Mouse (Mus musculus): ENCODE results near the gene Zfp747. TPM values are rescaled to one million over a fixed set of nuclear protein-coding genes. Genes with fewer than 3 reads are reported as not detected.
A peak's percentile ranks its signal among the peaks of the same experiment; 100 is the strongest.
"Not testable (repeated sequence)": the region's sequence is repeated elsewhere in the genome, so short reads cannot be mapped to it uniquely, and the experiment has no call there.

Gene Zfp747
- polyA plus RNA-seq, 1 experiment from 2014 or later: 4.1 TPM

DNA sequence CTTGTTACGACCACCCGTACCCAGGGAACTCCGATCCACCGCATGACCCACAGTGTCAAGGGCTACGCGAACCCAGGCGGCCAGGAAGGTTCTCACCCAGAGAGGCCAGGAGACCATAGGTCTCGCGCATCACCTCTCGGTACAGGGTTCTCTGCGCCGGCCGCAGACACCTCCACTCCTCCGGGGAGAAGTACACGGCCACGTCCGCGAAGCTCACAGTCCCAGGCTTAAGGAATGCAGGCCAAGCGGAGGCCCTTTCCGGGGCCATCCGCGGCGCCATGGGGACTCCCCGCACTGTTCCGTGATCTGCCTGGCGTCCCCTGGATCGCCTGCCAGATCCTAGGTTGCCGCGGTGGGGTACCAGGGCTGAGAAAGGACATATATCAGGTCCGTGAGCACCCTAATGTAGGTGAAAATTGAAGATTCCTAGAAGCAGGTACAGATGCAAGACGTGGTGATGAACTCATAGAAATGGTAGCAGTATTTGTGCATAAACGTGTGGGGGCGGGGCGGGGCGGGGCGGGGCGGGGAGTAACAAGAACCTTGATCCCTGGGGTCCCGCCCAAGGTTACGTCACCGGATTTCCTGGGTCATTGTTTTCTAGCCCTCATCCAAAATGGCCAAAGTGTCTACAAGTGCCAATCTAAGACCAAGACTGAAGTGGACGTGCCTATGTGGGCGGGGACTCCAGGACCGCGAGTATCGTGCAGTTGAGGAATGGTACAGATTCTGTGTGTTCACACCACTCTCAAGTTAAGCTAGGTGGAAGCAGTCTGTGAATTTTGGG lies 17.5 kb upstream of the Zfp747 start, which contains the start of gene E430018J23Rik:
TSS of gene E430018J23Rik (minus strand) at position 473 of the 787 bp plus-strand sequence.
- Histone ChIP-seq H3K27me3 (replicated peaks) (peaks cover 18% of the 10 kb centered on the region), H3K9me3 (replicated peaks) (no peaks in the 10 kb centered on the region), H3K4me2 (peak within 1 kb of the TSS; percentile 90), H3K27ac (peak within 1 kb of the TSS; percentile 83), H3K4me3 (peak within 1 kb of the TSS; percentile 74), H3K36me3 (peaks cover 12% of the 10 kb centered on the region), H3K9ac (peak within 1 kb of the TSS; percentile 80), H3K4me1 (peaks cover 29% of the 10 kb centered on the region)
- ATAC-seq: peak; percentile 88
- WGBS (ENCODE audit: insufficient replicate concordance): under 1% methylated on average over 45 of the region's 45 CpGs

DNA sequence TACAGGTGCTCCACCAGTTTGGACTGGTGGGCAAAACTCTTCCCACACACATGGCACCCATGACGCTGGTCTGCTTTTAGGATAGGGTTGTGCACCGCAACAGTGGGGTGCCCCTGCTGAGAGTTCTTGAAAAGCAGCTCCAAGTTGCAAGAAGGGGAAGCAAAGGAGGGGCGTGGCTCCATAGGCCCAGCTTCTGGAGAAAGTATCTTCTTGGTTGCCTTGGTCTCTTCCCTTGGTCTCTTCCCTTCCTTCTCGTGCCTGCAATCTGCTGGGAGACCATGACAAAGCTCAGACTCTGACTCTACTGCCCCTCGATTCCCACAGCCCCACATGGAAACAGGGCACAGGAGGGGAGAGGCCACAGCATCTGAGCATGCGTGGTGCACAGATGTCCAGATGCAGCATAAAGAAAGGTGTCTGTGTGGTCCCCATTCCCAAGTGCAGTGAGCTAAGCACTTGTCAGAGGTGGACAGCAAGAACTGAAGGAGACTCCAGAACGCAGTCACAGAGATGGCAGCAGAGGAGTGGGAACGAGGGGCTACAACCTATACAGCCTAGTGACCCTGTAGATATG lies 16.5 kb upstream of the Zfp747 start:
- H3K4me1 ChIP-seq: peaks cover 29% of the 10 kb centered on the region
- peak overlapping the region; percentile 80 for H3K9ac ChIP-seq
- peak overlapping the region; percentile 74 for H3K4me3 ChIP-seq
- no peak for ATAC-seq
- WGBS (ENCODE audit: insufficient replicate concordance): 71% methylated on average over 8 of the region's 8 CpGs
- H3K27me3 ChIP-seq (replicated peaks): peaks cover 10% of the 10 kb centered on the region
- no peak overlapping the region for H3K27ac ChIP-seq
- peak overlapping the region; percentile 90 for H3K4me2 ChIP-seq
- peaks cover 12% of the 10 kb centered on the region for H3K36me3 ChIP-seq
- H3K9me3 ChIP-seq (replicated peaks): no peaks in the 10 kb centered on the region

DNA sequence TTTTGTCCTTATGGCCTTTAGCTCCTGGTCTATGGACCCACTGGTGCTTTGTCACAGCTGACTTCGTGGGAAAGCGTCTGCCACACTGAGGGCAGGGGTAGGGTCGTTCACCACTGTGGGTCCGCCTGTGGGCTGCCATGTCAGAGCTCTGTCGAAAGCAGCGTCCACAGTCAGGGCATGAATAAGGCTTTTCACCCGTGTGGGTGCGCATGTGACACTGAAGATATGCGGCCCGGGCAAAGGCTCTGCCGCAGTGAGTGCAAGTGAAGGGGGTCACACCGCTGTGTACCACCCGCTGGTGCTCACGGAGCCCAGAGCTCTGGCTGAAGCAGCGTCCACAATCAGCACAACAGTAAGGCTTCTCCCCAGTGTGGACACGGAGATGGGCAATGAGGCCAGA lies 15.7 kb upstream of the Zfp747 start:
- Histone ChIP-seq H3K27ac (no peak overlapping the region), H3K27me3 (replicated peaks) (peaks cover 3% of the 10 kb centered on the region; the same call in 1 of the 2 replicates), H3K4me3 (no peak overlapping the region), H3K4me1 (peaks cover 30% of the 10 kb centered on the region), H3K36me3 (peaks cover 12% of the 10 kb centered on the region), H3K4me2 (no peak overlapping the region), H3K9me3 (replicated peaks) (no peaks in the 10 kb centered on the region), H3K9ac (no peak overlapping the region)
- no peak for ATAC-seq
- WGBS (ENCODE audit: insufficient replicate concordance): 85% methylated on average over 16 of the region's 16 CpGs

DNA sequence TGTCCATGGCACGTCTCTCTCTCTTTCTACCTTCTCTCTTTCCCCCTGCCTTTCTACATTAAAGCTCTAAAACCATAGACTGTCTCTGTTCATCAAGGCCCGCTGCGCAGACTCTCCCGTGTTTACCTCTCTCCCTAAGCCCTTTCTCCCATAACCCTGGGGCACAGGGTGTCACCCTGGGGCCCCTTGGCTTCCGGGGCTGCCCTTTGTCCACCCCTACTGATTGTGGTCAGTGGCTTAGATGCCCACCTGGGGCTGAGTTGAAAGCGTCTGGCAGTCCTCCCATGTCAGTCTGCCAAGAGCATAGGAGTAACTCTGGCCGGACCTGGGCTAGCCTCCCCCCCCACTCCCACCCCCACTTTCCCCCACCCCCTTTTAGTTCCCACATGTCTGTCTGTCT lies 14.5 kb upstream of the Zfp747 start:
- Histone ChIP-seq H3K4me3 (no peak overlapping the region), H3K9ac (no peak overlapping the region), H3K36me3 (peaks cover 16% of the 10 kb centered on the region), H3K4me1 (peaks cover 38% of the 10 kb centered on the region), H3K27me3 (replicated peaks) (no peaks in the 10 kb centered on the region), H3K27ac (no peak overlapping the region), H3K4me2 (no peak overlapping the region), H3K9me3 (replicated peaks) (no peaks in the 10 kb centered on the region)
- WGBS (ENCODE audit: insufficient replicate concordance): 83% methylated on average over 7 of the region's 7 CpGs
- ATAC-seq: no peak

DNA sequence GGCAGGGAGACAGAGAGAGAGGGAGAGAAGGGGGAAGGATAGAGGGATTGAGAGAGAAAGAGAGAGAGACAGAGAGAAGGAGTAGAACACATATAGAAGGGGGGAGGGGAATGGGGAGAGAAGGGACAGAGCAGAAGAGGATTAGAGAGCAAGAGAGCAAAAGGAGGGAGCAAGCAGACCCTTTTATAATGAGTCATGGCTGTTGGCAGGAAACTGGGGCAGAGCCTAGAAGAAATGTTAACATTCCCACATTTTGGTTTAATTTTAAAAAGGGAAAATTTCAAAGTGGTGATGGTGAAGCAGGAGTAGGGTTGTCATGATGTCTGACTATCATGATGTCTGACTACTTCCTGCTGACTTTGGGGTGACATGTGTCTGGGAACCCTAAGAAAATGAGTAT lies 12.4 kb upstream of the Zfp747 start:
- not testable (repeated sequence) for H3K4me3 ChIP-seq; H3K27ac ChIP-seq; H3K9ac ChIP-seq; H3K9me3 ChIP-seq (replicated peaks); ATAC-seq; H3K27me3 ChIP-seq (replicated peaks); H3K4me2 ChIP-seq
- H3K36me3 ChIP-seq: peaks cover 34% of the 10 kb centered on the region
- peaks cover 30% of the 10 kb centered on the region for H3K4me1 ChIP-seq

DNA sequence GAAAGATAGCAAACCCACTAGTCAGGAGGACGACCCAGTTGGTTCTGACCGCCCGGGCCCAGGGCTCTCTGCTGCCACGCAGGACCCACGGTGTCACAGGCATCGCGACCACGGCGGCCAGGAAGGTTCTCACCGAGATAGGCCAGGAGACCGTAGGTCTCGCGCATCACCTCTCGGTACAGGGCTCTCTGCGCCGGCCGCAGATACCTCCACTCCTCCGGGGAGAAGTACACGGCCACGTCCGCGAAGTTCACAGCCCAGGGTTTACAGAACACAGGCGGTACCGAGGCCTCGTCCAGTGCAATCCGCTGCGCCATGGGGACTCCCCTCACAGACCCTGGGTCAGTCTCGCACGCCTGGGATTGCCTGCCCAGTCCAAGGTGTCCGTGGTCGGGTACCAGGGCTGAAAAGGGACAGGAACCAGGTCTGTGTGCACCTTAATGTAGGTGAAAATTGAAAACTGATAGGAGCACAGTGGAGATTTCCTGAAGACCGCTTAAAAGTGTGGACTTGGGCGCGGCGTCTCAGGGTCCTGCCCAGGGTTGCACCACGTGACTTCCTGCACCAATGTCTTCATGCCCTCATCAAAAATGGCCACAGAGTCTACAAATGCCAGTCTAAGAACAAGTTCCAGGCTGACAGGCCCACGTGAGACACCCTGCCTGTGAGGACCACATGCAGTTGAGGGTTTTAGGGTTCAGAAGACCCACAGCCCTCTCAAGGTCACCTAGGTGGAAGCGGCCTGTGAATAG lies 11.0 kb upstream of the Zfp747 start, which contains the start of gene 9130019O22Rik:
TSS of gene 9130019O22Rik (minus strand) at position 526 of the 752 bp plus-strand sequence.
- Histone ChIP-seq H3K9ac (peak within 1 kb of the TSS; percentile 80), H3K27me3 (replicated peaks) (no peaks in the 10 kb centered on the region), H3K36me3 (peaks cover 41% of the 10 kb centered on the region), H3K27ac (peak within 1 kb of the TSS; percentile 68), H3K4me2 (peak within 1 kb of the TSS; percentile 91), H3K4me1 (peaks cover 17% of the 10 kb centered on the region), H3K4me3 (peak within 1 kb of the TSS; percentile 71), H3K9me3 (replicated peaks) (peaks cover 7% of the 10 kb centered on the region; the same call in 1 of the 2 replicates)
- WGBS (ENCODE audit: insufficient replicate concordance): 7% methylated on average over 38 of the region's 38 CpGs
- ATAC-seq: peak; percentile 90

DNA sequence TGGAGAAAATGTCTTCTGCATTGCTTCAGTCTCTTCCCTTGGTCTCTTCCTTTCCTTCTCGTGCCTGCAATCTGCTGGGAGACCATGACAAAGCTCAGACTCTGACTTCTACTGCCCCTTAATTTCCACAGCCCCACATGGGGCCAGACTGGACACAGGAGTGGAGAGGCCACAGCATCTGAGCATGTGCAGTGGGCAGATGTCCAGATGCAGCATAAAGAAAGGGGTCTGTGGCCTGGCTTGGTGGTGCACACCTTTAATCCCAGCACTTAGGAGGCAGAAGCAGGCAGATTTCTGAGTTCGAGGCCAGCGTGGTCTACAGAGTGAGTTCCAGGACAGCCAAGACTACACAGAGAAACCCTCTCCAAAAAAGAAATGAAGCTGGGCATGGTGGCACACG lies 9.7 kb upstream of the Zfp747 start:
- WGBS (ENCODE audit: insufficient replicate concordance): 82% methylated on average over 4 of the region's 4 CpGs
- H3K4me1 ChIP-seq: peaks cover 16% of the 10 kb centered on the region
- not testable (repeated sequence) for ATAC-seq

DNA sequence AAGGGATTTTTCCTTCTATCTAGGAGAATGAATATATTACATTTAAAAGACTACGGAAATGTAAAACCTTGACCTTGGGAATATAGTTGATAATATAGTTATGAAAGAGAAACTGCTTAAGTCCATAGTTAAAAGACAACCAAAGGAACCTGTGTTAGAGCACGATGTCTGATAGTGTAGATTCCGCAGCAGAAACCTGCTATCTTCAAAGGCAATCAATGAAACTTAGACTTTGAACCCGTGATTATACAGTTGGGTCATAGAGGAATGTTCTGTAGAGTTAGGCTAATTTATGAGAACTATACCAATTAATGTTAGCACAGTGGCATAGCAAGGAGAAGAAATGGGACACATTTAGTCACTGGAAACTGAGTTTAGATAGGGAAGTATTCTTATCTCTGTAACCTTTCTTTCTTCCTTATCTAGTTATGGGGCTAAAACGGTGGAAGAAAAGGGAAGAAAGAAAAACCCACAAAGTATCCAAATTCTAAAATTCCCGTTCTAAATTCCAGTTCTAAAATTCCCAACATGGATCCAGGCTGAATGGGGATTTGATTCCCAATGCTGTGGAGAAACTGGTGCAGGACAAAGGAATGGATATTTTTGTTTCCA lies 2.6 kb upstream of the Zfp747 start:
- H3K9me3 ChIP-seq (replicated peaks): no peaks in the 10 kb centered on the region
- no peaks in the 10 kb centered on the region for H3K27me3 ChIP-seq (replicated peaks)
- H3K27ac ChIP-seq: no peak overlapping the region
- peaks cover 26% of the 10 kb centered on the region for H3K4me1 ChIP-seq
- WGBS (ENCODE audit: insufficient replicate concordance): 35% methylated on average over 6 of the region's 6 CpGs
- peaks cover 21% of the 10 kb centered on the region for H3K36me3 ChIP-seq
- H3K4me2 ChIP-seq: no peak overlapping the region
- no peak for ATAC-seq
- no peak overlapping the region for H3K4me3 ChIP-seq
- no peak overlapping the region for H3K9ac ChIP-seq

More for the DNA sequence above, 9.7 kb upstream of the Zfp747 start:
- H3K27me3 ChIP-seq (replicated peaks); H3K9ac ChIP-seq; H3K4me3 ChIP-seq; H3K27ac ChIP-seq; H3K9me3 ChIP-seq (replicated peaks); H3K4me2 ChIP-seq: not testable (repeated sequence)
- peaks cover 31% of the 10 kb centered on the region for H3K36me3 ChIP-seq

DNA sequence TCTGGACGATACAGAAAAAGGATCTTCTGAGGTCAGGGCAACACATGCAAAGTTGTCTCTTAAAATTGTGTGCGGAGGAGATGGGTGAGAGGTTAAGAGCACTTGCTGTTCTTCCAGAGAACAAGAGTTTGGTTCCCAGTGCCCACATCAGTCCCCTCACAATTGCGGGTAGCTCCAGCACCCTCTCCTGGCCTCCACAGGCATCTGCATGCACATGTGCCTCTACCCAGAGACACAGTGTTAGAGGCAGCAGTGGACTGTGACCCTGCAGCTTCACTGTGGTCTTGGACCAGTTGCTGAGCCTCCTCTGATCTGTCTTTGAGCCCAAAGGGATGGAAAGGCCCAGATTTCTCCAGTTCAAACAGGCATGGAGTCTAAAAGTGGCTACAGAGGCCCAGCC lies 4.0 kb downstream of the Zfp747 start:
- not testable (repeated sequence) for H3K9me3 ChIP-seq (replicated peaks); H3K9ac ChIP-seq; H3K27ac ChIP-seq; H3K4me3 ChIP-seq; ATAC-seq; H3K27me3 ChIP-seq (replicated peaks); H3K4me2 ChIP-seq
- Histone ChIP-seq H3K4me1 (peaks cover 21% of the 10 kb centered on the region), H3K36me3 (peaks cover 16% of the 10 kb centered on the region)
- 77% methylated on average over 3 of the region's 3 CpGs for WGBS (ENCODE audit: insufficient replicate concordance)

DNA sequence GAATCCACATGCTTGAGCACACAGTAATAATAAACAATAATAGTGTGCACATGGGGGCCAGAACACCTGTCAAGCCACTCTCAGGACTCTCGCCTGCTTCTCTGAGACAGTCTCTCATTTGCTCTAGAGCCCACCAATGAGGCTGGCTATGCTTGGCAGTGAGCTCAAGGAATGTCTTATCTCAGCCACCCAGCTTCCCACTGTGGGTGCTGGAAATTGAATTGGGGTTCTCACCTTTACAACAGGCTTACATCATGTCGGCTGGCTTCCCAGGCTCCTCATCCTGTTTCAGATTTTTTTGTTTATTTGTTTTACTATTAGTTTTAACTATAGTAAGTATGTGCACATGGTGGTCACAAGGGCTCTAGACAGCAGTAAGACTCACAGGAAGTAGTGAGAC lies 4.6 kb downstream of the Zfp747 start:
- Histone ChIP-seq H3K27ac (no peak overlapping the region), H3K27me3 (replicated peaks) (no peaks in the 10 kb centered on the region), H3K4me2 (no peak overlapping the region), H3K4me1 (peaks cover 17% of the 10 kb centered on the region), H3K9ac (no peak overlapping the region), H3K9me3 (replicated peaks) (0 out of 2 replicates have a peak, but pooled peaks cover 8% of the 10 kb centered on the region), H3K4me3 (no peak overlapping the region), H3K36me3 (peaks cover 16% of the 10 kb centered on the region)
- WGBS (ENCODE audit: insufficient replicate concordance): 31% methylated on average over 2 of the region's 2 CpGs
- ATAC-seq: no peak

DNA sequence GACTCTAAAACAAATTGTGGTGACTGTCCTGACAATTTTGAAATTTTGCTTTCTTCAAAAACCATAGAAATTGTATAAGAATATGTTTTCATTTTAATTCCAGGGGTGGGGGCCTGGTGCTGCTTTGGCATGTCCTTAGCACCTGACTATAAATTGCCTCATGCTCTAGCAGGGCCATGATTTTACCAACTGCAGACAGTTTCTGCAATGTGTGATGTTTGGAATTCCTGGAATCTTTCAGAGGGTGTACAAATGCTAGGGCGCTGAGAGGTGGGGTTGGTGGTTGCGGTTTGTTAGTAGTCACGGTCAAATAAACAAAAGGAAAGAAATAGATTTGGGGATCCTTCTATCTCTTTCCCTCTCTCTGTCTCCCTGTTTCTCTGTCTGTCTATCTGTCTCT lies 9.6 kb downstream of the Zfp747 start:
- no peak overlapping the region for H3K4me2 ChIP-seq
- H3K4me1 ChIP-seq: peaks cover 14% of the 10 kb centered on the region; the same call in 1 of the 2 replicates
- H3K4me3 ChIP-seq: no peak overlapping the region
- 0 out of 2 replicates have a peak, but pooled peaks cover 8% of the 10 kb centered on the region for H3K9me3 ChIP-seq (replicated peaks)
- H3K9ac ChIP-seq: no peak overlapping the region
- H3K27ac ChIP-seq: no peak overlapping the region
- 74% methylated on average over 3 of the region's 3 CpGs for WGBS (ENCODE audit: insufficient replicate concordance)
- H3K36me3 ChIP-seq: no peaks in the 10 kb centered on the region
- ATAC-seq: no peak
- H3K27me3 ChIP-seq (replicated peaks): peaks cover 27% of the 10 kb centered on the region

Data from liver, embryonic 12.5 days (tissue).